Mouse (Mus musculus) stomach, postnatal 0 days (tissue): ENCODE data around the gene Alpk1.

Experiments
- CTCF ChIP-seq: IDR thresholded peaks from 2 replicates; pipeline ENCODE4 v1.5.1; 2016; ENCODE audit warnings: antibody characterized with exemption, low read depth, mild to moderate bottlenecking, moderate library complexity
- EP300 ChIP-seq: optimal IDR thresholded peaks from 2 replicates; pipeline ENCODE3; 2016; ENCODE audit warnings: antibody characterized with exemption

DNA sequence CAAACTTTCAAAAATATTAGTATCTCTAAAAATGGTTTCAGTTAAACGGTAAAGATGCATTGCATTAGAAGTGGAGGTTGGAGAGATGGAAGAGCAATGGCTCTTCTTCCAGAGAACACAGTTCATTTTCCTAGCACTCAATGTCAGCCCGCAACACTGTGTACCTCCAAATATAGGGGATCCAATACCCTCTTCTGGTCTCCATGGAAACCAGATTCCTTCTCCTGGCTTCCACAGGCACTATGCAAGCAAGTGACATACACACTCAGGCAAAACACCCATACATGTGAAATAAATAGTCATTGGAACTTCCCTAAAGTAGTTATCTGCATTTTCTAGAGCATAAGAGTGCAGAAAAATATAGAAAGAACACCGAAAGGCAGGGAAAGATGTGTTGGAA, 44.9 kb downstream of the Alpk1 start:
- TF ChIP-seq CTCF (no peak), EP300 (no peak)
